Mouse (Mus musculus): ENCODE data around the gene Cryba2. TPM values are rescaled to one million over a fixed set of nuclear protein-coding genes. Genes with fewer than 3 reads are reported as not detected.

Gene Cryba2
- polyA plus RNA-seq (2014; fragmentation: Nextera tagmentation; extraction: Ambion mirVana) = 0.62 and 5.2 TPM in 2 replicates

GRCm38 (mm10) chr1:74893134-74893855, at the start of gene Cryba2:
Cryba2 (minus strand) TSS chr1:74893143.
- WGBS = 2% methylated on average over 25 of the region's 25 CpGs
- H3K4me2 ChIP-seq (ENCODE audit: low read depth, low read length) = no peak within 1 kb of the TSS
- H3K4me1 ChIP-seq (ENCODE audit: control insufficient read depth, insufficient read depth, low read length) = 0 out of 2 replicates have a peak, but pooled peaks cover 2% of the 10 kb centered on the region
- no peaks in the 10 kb centered on the region for H3K36me3 ChIP-seq (replicated peaks; ENCODE audit: control insufficient read depth, insufficient read depth, low read depth, low read length)
- H3K4me3 ChIP-seq (ENCODE audit: low read depth, low read length) = no peak within 1 kb of the TSS
- peak; percentile 35; the same call in 1 of the 2 replicates for ATAC-seq (replicated peaks; ENCODE audit: insufficient number of reproducible peaks, low FRiP score, low TSS enrichment, low read depth)
- peaks cover 70% of the 10 kb centered on the region for H3K27me3 ChIP-seq (ENCODE audit: control insufficient read depth, insufficient read depth, low read length)
- no peak within 1 kb of the TSS for H3K9ac ChIP-seq (replicated peaks; ENCODE audit: low read length)
- no peaks in the 10 kb centered on the region for H3K9me3 ChIP-seq (replicated peaks; ENCODE audit: control insufficient read depth, low read length)
- no peak within 1 kb of the TSS for H3K27ac ChIP-seq (replicated peaks; ENCODE audit: low read depth, low read length)
- DNase-seq (ENCODE audit: low spot score) = peak; percentile 81

- H3K27ac ChIP-seq (replicated peaks; ENCODE audit: low read depth, low read length) = no peak overlapping the region
- no peaks in the 10 kb centered on the region for H3K36me3 ChIP-seq (replicated peaks; ENCODE audit: control insufficient read depth, insufficient read depth, low read depth, low read length)
- no peak overlapping the region for H3K4me3 ChIP-seq (ENCODE audit: low read depth, low read length)
- no peak for ATAC-seq (replicated peaks; ENCODE audit: insufficient number of reproducible peaks, low FRiP score, low TSS enrichment, low read depth)
- H3K27me3 ChIP-seq (ENCODE audit: control insufficient read depth, insufficient read depth, low read length) = peaks cover 11% of the 10 kb centered on the region
- H3K9me3 ChIP-seq (replicated peaks; ENCODE audit: control insufficient read depth, low read length) = no peaks in the 10 kb centered on the region
- no peaks in the 10 kb centered on the region for H3K4me1 ChIP-seq (ENCODE audit: control insufficient read depth, insufficient read depth, low read length)
- 49% methylated on average over 12 of the region's 12 CpGs for WGBS
- no peak for DNase-seq (ENCODE audit: low spot score)
- H3K4me2 ChIP-seq (ENCODE audit: low read depth, low read length) = no peak overlapping the region
- H3K9ac ChIP-seq (replicated peaks; ENCODE audit: low read length) = no peak overlapping the region
These were observed 48.9 kb upstream of the Cryba2 start for GRCm38 (mm10) chr1:74941651-74942360.

DNA sequence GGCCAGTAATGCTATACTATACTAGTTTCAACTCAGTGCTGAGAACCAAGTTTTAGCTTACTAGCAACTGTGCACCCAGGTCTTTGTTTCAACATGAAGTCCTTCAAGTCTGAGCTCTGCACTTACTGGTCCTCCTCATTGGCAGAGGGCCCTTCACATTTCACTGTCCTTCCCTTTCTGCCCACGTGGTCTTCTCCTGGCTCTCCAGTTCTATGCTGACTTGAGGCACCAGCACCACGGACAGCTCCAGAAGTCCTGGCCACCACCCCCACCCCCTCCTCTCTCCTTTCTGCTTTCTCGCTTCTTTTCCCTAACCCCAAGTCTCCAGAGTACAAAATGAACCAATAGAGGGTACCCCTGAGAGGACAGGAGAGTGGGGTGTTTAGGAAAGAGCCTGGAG, 46.8 kb upstream of the Cryba2 start:
- 0 out of 2 replicates have a peak, but pooled peaks cover 3% of the 10 kb centered on the region for H3K27me3 ChIP-seq (ENCODE audit: control insufficient read depth, insufficient read depth, low read length)
- H3K9me3 ChIP-seq (replicated peaks; ENCODE audit: control insufficient read depth, low read length) = no peaks in the 10 kb centered on the region
- peak; percentile 51 for DNase-seq (ENCODE audit: low spot score)

GRCm38 (mm10) chr1:74936221-74936830, 43.4 kb upstream of the Cryba2 start:
- Histone ChIP-seq H3K4me1 (ENCODE audit: control insufficient read depth, insufficient read depth, low read length) (no peaks in the 10 kb centered on the region), H3K27ac (replicated peaks; ENCODE audit: low read depth, low read length) (no peak overlapping the region), H3K4me3 (ENCODE audit: low read depth, low read length) (no peak overlapping the region), H3K36me3 (replicated peaks; ENCODE audit: control insufficient read depth, insufficient read depth, low read depth, low read length) (no peaks in the 10 kb centered on the region), H3K9me3 (replicated peaks; ENCODE audit: control insufficient read depth, low read length) (no peaks in the 10 kb centered on the region), H3K27me3 (ENCODE audit: control insufficient read depth, insufficient read depth, low read length) (0 out of 2 replicates have a peak, but pooled peaks cover 6% of the 10 kb centered on the region), H3K4me2 (ENCODE audit: low read depth, low read length) (no peak overlapping the region), H3K9ac (replicated peaks; ENCODE audit: low read length) (no peak overlapping the region)
- DNase-seq (ENCODE audit: low spot score) (no peak), ATAC-seq (replicated peaks; ENCODE audit: insufficient number of reproducible peaks, low FRiP score, low TSS enrichment, low read depth) (no peak)
- WGBS = 39% methylated on average over 12 of the region's 12 CpGs

More for the DNA sequence above, 46.8 kb upstream of the Cryba2 start:
- Histone ChIP-seq H3K4me2 (ENCODE audit: low read depth, low read length) (no peak overlapping the region), H3K4me1 (ENCODE audit: control insufficient read depth, insufficient read depth, low read length) (no peaks in the 10 kb centered on the region), H3K27ac (replicated peaks; ENCODE audit: low read depth, low read length) (no peak overlapping the region), H3K9ac (replicated peaks; ENCODE audit: low read length) (no peak overlapping the region), H3K4me3 (ENCODE audit: low read depth, low read length) (no peak overlapping the region), H3K36me3 (replicated peaks; ENCODE audit: control insufficient read depth, insufficient read depth, low read depth, low read length) (no peaks in the 10 kb centered on the region)
- 0% methylated on average over 3 of the region's 3 CpGs for WGBS
- no peak for ATAC-seq (replicated peaks; ENCODE audit: insufficient number of reproducible peaks, low FRiP score, low TSS enrichment, low read depth)

- Histone ChIP-seq H3K9ac (replicated peaks; ENCODE audit: low read length) (no peak within 1 kb of the TSS), H3K27ac (replicated peaks; ENCODE audit: low read depth, low read length) (no peak within 1 kb of the TSS), H3K27me3 (ENCODE audit: control insufficient read depth, insufficient read depth, low read length) (0 out of 2 replicates have a peak, but pooled peaks cover 6% of the 10 kb centered on the region), H3K4me1 (ENCODE audit: control insufficient read depth, insufficient read depth, low read length) (no peaks in the 10 kb centered on the region), H3K4me3 (ENCODE audit: low read depth, low read length) (no peak within 1 kb of the TSS), H3K36me3 (replicated peaks; ENCODE audit: control insufficient read depth, insufficient read depth, low read depth, low read length) (no peaks in the 10 kb centered on the region), H3K4me2 (ENCODE audit: low read depth, low read length) (peak within 1 kb of the TSS; percentile 32; the same call in 1 of the 2 replicates), H3K9me3 (replicated peaks; ENCODE audit: control insufficient read depth, low read length) (no peaks in the 10 kb centered on the region)
- ATAC-seq (replicated peaks; ENCODE audit: insufficient number of reproducible peaks, low FRiP score, low TSS enrichment, low read depth) (no peak), DNase-seq (ENCODE audit: low spot score) (peak; percentile 75)
- 3% methylated on average over 18 of the region's 18 CpGs for WGBS
These were observed 42.5 kb upstream of the Cryba2 start, which contains the start of gene Cfap65 for GRCm38 (mm10) chr1:74935402-74935801. Cfap65 (minus strand) TSS chr1:74935599.

DNA sequence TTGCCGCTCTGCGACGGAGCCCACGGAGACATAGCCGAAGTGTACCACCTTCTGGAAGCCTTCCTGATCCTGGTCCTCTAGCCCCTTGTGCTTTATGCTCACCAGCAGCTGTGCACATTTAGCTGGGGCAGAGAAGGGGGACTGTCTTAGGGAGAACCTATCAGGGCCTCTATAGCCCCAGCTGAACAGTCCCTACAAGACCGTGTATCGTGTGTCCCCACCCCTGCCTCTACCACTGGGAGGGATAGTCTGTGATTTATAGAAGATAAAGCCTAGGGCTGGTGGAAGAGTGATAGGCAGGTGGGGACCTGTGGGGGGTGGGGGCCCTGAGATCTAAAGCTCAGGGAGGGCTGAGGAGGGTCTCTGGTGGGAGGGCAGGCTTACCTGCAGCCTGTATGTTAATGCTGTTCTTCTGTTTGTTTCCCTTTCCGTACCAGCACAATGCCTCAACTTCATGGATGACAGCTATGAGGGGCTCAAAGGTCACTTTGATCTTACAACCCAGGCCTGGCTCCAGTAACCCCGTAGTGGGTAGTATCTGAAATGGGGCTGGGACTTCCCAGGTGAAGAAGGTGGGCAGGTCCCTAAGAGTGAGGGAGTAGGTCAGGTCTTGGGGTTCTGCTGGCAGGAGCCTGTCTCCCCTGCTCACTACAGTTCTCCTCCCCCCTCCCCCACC, 34.8 kb upstream of the Cryba2 start:
- H3K27me3 ChIP-seq (ENCODE audit: control insufficient read depth, insufficient read depth, low read length) = 0 out of 2 replicates have a peak, but pooled peaks cover 3% of the 10 kb centered on the region
- 75% methylated on average over 9 of the region's 9 CpGs for WGBS
- H3K9me3 ChIP-seq (replicated peaks; ENCODE audit: control insufficient read depth, low read length) = no peaks in the 10 kb centered on the region
- DNase-seq (ENCODE audit: low spot score) (no peak), ATAC-seq (replicated peaks; ENCODE audit: insufficient number of reproducible peaks, low FRiP score, low TSS enrichment, low read depth) (no peak)
- no peak overlapping the region for H3K4me3 ChIP-seq (ENCODE audit: low read depth, low read length)
- H3K4me1 ChIP-seq (ENCODE audit: control insufficient read depth, insufficient read depth, low read length) = no peaks in the 10 kb centered on the region
- H3K27ac ChIP-seq (replicated peaks; ENCODE audit: low read depth, low read length) = no peak overlapping the region
- H3K9ac ChIP-seq (replicated peaks; ENCODE audit: low read length) = no peak overlapping the region
- no peaks in the 10 kb centered on the region for H3K36me3 ChIP-seq (replicated peaks; ENCODE audit: control insufficient read depth, insufficient read depth, low read depth, low read length)
- no peak overlapping the region for H3K4me2 ChIP-seq (ENCODE audit: low read depth, low read length)

DNA sequence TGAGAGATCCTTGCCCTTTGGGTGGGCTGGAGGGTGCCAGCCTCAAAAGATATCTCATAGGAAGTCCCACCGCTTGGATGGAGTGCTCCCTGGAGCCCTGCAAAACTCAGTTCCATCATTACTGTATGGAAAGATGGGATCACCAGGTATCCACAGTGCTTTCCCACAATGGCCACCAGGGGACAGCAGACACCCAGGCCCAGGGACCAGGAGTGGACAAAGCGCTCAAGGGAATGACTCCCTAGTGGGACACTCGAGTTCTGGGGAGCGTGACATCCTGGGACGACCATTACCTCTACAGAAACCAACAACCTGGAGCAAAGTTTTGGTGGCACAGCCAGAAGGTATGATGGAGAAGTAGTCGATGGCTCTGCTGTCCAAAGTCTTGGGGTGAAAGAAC, 33.8 kb upstream of the Cryba2 start:
- ATAC-seq (replicated peaks; ENCODE audit: insufficient number of reproducible peaks, low FRiP score, low TSS enrichment, low read depth) (no peak; the same call in 1 of the 2 replicates), DNase-seq (ENCODE audit: low spot score) (peak; percentile 51)
- no peaks in the 10 kb centered on the region for H3K4me1 ChIP-seq (ENCODE audit: control insufficient read depth, insufficient read depth, low read length)
- H3K4me3 ChIP-seq (ENCODE audit: low read depth, low read length) = no peak overlapping the region
- WGBS = 42% methylated on average over 6 of the region's 6 CpGs
- H3K36me3 ChIP-seq (replicated peaks; ENCODE audit: control insufficient read depth, insufficient read depth, low read depth, low read length) = no peaks in the 10 kb centered on the region
- 0 out of 2 replicates have a peak, but pooled peaks cover 3% of the 10 kb centered on the region for H3K27me3 ChIP-seq (ENCODE audit: control insufficient read depth, insufficient read depth, low read length)
- H3K4me2 ChIP-seq (ENCODE audit: low read depth, low read length) = no peak overlapping the region
- no peak overlapping the region for H3K9ac ChIP-seq (replicated peaks; ENCODE audit: low read length)
- H3K27ac ChIP-seq (replicated peaks; ENCODE audit: low read depth, low read length) = no peak overlapping the region
- H3K9me3 ChIP-seq (replicated peaks; ENCODE audit: control insufficient read depth, low read length) = no peaks in the 10 kb centered on the region

Measured in embryonic facial prominence, embryonic 11.5 days (tissue).